Mouse (Mus musculus) spleen, adult 2 months (tissue): ENCODE measurements around the gene Slc45a1. TPM values are rescaled to one million over a fixed set of nuclear protein-coding genes. Genes with fewer than 3 reads are reported as not detected.

Experiments used
- DNase-seq, 2 experiments: peaks; one replicate each; pipeline versions ENCODE4 v3.0.0 to v3.0.0-alpha.2; 2012 to 2021; ENCODE audit warnings: low spot score in 2 of 2, low read depth in 1 of 2
- H3K27ac ChIP-seq: fragments of 200-500 bp; 2 replicates; pipeline ENCODE4 v1.5.1; 2012; ENCODE audit warnings: low read length, inconsistent platforms; ENCODE audit not compliant: insufficient read depth
- H3K27me3 ChIP-seq: fragments of 200-500 bp; 2 replicates; pipeline ENCODE4 v1.6.1; 2012; ENCODE audit warnings: mild to moderate bottlenecking, moderate library complexity, low read length, inconsistent platforms; ENCODE audit not compliant: control insufficient read depth, insufficient read depth
- H3K36me3 ChIP-seq: fragments of 200-500 bp; 2 replicates; pipeline ENCODE4 v1.6.1; 2012; ENCODE audit warnings: mild to moderate bottlenecking, low read length, inconsistent platforms; ENCODE audit not compliant: control insufficient read depth, insufficient read depth
- H3K4me1 ChIP-seq: fragments of 200-500 bp; 2 replicates; pipeline ENCODE4 v1.6.1; 2011; ENCODE audit warnings: inconsistent platforms; ENCODE audit not compliant: control insufficient read depth, insufficient read depth, insufficient read length
- H3K4me3 ChIP-seq: fragments of 200-500 bp; 2 replicates; pipeline ENCODE4 v1.5.1; 2011; ENCODE audit warnings: mild to moderate bottlenecking, inconsistent platforms; ENCODE audit not compliant: insufficient read depth, insufficient read length; ENCODE audit errors: extremely low read depth
- CTCF ChIP-seq: fragments of 200-500 bp; IDR thresholded peaks from 2 replicates; pipeline ENCODE4 v1.5.1; 2011; ENCODE audit warnings: mild to moderate bottlenecking, inconsistent platforms; ENCODE audit not compliant: insufficient read depth, insufficient read length, insufficient replicate concordance; ENCODE audit errors: extremely low read depth
- POLR2A ChIP-seq: fragments of 200-500 bp; IDR thresholded peaks from 2 replicates; pipeline ENCODE4 v1.6.1; 2011; ENCODE audit warnings: low read depth, low read length, inconsistent platforms
- WGBS: fragments of 180-500 bp; shearing (Covaris S2); methylation state at CpG from one replicate; pipeline ENCODE4 v1.1.7; 2018; 5-methylcytosine and 5-hydroxymethylcytosine counted together
- polyA plus RNA-seq: library from polyadenylated mRNA; depleted of rRNA; stranded (reverse); fragments of >200 nt; gene quantifications from 2 replicates; pipeline ENCODE4 v1.2.3, GENCODE M21; 2012; rRNA removed

Slc45a1 gene
- polyA plus RNA-seq, 1 experiment = not detected

DNA sequence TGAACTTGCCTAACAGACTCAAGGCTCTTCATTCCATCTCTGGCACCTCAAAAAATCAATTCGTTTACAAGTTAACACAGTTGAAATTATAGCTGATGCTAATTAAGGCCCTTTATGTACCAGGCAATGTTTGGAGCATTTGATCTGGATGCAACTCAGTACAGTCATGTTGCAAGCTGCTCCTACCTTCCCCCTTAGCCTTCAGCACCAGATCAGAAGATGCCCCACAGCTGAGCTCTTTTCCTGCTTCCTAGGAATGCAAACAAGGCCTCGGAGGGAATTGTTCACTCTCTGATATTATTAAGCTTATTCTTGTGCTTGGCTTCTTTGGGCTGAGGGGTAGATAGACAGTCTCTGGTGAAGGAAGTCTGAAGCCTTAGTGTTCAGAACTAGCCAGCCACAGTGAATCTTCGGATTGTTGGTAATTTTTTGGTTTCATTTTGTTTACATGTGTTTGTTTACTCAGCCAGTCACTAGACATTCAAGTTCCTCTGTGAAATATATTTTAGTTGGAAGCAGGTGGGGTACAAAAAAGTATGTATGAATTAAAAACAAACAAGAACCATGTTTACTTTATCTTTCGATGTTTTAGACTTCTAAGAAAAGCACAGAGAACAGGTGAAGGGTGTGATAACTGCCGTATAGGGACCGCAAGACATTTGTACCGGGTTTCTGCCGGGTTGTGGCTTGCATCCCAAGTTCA lies 64.2 kb downstream of the Slc45a1 start:
- H3K4me1 ChIP-seq = peaks cover 30% of the 10 kb centered on the region
- H3K4me3 ChIP-seq = no peak overlapping the region
- H3K27me3 ChIP-seq = no peaks in the 10 kb centered on the region
- no peak for DNase-seq
- TF ChIP-seq POLR2A (no peak), CTCF (no peak)
- 81% methylated on average over 8 of the region's 8 CpGs for WGBS
- H3K36me3 ChIP-seq = no peaks in the 10 kb centered on the region
- no peak overlapping the region; the same call in 1 of the 2 replicates for H3K27ac ChIP-seq

GRCm38 (mm10) chr4:150586275-150586674 lies 65.7 kb downstream of the Slc45a1 start:
- Histone ChIP-seq H3K4me1 (peaks cover 36% of the 10 kb centered on the region), H3K27ac (no peak overlapping the region), H3K27me3 (no peaks in the 10 kb centered on the region), H3K4me3 (no peak overlapping the region), H3K36me3 (no peaks in the 10 kb centered on the region)
- WGBS = 84% methylated on average over 5 of the region's 5 CpGs
- DNase-seq = no peak
- TF ChIP-seq CTCF (no peak), POLR2A (no peak)

GRCm38 (mm10) chr4:150585800-150586199 lies 66.2 kb downstream of the Slc45a1 start:
- Histone ChIP-seq H3K27me3 (no peaks in the 10 kb centered on the region), H3K4me3 (no peak overlapping the region), H3K27ac (no peak overlapping the region), H3K36me3 (peaks cover 2% of the 10 kb centered on the region; the same call in 1 of the 2 replicates), H3K4me1 (peaks cover 38% of the 10 kb centered on the region)
- 76% methylated on average over 2 of the region's 2 CpGs for WGBS
- TF ChIP-seq CTCF (no peak), POLR2A (no peak)
- no peak for DNase-seq

GRCm38 (mm10) chr4:150583777-150584135 lies 68.2 kb downstream of the Slc45a1 start:
- no peak for TF ChIP-seq CTCF
- TF ChIP-seq POLR2A = no peak
- Histone ChIP-seq H3K4me1 (peaks cover 36% of the 10 kb centered on the region), H3K27ac (peak overlapping the region; percentile 75), H3K27me3 (no peaks in the 10 kb centered on the region), H3K36me3 (peaks cover 2% of the 10 kb centered on the region; the same call in 1 of the 2 replicates), H3K4me3 (peak overlapping the region; percentile 6; the same call in 1 of the 2 replicates)
- 37% methylated on average over 3 of the region's 3 CpGs for WGBS
- DNase-seq = no peak

GRCm38 (mm10) chr4:150582966-150583776 lies 68.8 kb downstream of the Slc45a1 start:
- DNase-seq = peak in 1 of 2 experiments; percentile 38
- WGBS = 18% methylated on average over 13 of the region's 13 CpGs
- Histone ChIP-seq H3K4me1 (peaks cover 34% of the 10 kb centered on the region), H3K36me3 (peaks cover 2% of the 10 kb centered on the region; the same call in 1 of the 2 replicates), H3K4me3 (peak overlapping the region; percentile 6; the same call in 1 of the 2 replicates), H3K27ac (peak overlapping the region; percentile 75), H3K27me3 (no peaks in the 10 kb centered on the region)
- TF ChIP-seq POLR2A = no peak
- no peak for TF ChIP-seq CTCF

DNA sequence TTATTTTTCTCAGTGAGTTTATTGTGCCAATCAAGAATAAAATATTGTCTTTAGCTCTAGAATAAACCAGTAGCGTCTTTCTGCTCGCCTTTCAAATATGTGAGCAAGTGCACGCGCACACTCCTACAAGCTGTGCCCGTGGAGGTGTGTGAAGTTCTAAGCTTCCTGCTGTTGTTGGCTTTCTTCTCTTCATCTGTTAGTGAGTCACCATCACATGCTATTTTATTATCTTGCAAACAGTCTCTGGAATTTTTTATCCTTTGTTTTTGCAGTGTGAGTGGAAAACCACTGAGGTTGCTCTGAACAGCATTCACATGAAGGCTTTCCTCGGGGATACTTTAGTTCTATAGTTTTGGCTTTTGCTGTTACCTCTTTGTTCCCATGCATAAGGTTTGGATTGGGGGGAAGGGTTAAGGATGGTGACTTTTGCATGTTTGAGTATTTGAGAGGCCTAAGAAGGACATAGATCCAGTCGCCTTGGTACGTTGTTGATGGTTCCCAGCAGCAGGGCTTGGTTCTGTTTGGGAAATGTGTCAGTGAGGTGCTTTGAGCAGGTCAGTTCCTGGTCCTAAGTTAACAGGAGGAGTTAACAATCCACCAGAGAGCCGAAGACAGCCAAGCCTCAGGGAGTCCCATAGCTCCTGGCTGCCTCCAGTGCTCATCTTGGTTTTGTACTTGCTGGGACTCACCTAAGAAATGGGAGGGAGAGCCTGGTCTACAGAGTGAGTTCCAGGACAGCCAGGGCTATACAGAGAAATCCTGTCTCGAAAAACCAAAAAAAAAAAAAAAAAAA lies 69.8 kb downstream of the Slc45a1 start:
- peaks cover 29% of the 10 kb centered on the region for H3K4me1 ChIP-seq
- H3K27me3 ChIP-seq = no peaks in the 10 kb centered on the region
- TF ChIP-seq POLR2A = no peak
- H3K4me3 ChIP-seq = no peak overlapping the region
- peaks cover 2% of the 10 kb centered on the region; the same call in 1 of the 2 replicates for H3K36me3 ChIP-seq
- whole genome bisulfite sequencing = 68% methylated on average over 10 of the region's 10 CpGs
- no peak for DNase-seq
- peak overlapping the region; percentile 52 for H3K27ac ChIP-seq

Other genes with a start within 250 kb of the Slc45a1 start
- gene Errfi1, start 201.7 kb upstream of the Slc45a1 start, polyA plus RNA-seq = 13.7 and 15.3 TPM in 2 replicates